Mouse (Mus musculus) neutrophil, adult 59 days (primary cell): ENCODE measurements around the gene Olfr1489. TPM values are rescaled to one million over a fixed set of nuclear protein-coding genes. Genes with fewer than 3 reads are reported as not detected.

ENCODE experiments used
- total RNA-seq, 2 experiments: library from RNA; stranded (reverse); gene quantifications; 1 replicate in 1 of 2; 2 replicates in 1 of 2; pipeline ENCODE4 v1.2.4; 2023

The Olfr1489 gene
- not detected for total RNA-seq

DNA sequence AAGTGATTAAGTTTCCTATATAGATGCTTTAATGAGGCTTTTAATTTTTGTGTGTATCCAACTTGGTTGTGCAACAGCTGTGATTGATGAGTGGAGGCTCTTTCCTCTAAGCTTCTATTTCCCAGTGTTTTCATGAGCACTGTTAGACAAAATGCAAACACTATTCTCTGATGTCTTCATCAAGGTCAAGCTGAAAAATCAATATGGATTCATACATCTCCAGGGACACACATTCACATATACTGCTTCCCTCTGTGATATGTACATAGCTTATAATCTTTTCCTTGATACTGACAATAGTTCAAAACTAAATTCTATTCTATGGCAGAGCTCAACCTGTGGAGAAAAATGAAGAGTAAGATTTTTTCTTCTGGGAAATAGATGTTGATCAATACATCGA lies at the start of gene Olfr1489:
Gene Olfr1489 (plus strand): TSS at position 301 of the 400 bp plus-strand sequence.

DNA sequence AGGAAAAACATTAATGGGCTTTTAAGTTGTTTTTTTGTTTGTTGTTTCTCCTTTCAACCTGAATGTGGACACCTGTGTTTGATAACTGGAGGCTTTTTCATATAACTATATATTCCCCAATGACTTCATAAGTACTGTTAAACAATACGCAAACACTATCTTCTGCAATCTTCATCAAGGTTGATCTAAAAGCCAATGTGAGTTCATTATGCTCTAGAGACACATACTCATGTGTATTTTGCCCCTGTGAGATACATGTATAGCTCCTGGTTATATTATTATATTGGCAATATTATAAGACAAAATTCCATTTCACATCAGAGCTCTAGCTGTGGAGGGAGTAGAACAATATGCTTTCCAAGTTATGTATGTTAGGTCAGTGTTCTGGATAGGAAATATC lies 48.2 kb upstream of the Olfr1489 start, which contains the start of gene Olfr1484:
Gene Olfr1484 (plus strand): TSS at position 301 of the 400 bp plus-strand sequence.

DNA sequence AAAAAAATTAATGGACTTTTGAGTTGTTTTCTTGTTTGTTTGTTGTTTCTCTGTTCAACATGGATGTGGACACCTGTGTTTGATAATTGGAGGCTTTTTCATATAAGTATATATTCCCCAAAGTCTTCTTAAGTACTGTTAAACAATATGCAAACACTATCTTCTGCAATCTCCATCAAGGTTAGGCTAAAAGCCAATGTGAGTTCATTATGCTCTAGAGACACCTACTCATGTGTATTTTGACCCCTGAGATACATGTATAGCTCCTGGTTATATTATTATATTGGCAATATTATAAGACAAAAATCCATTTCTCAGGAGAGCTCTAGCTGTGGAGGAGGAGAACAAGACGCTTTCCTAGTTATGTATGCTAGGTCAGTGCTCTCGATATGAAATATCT lies 14.3 kb upstream of the Olfr1489 start, which contains the start of gene Olfr1487:
Gene Olfr1487 (plus strand): TSS at position 301 of the 400 bp plus-strand sequence.

DNA sequence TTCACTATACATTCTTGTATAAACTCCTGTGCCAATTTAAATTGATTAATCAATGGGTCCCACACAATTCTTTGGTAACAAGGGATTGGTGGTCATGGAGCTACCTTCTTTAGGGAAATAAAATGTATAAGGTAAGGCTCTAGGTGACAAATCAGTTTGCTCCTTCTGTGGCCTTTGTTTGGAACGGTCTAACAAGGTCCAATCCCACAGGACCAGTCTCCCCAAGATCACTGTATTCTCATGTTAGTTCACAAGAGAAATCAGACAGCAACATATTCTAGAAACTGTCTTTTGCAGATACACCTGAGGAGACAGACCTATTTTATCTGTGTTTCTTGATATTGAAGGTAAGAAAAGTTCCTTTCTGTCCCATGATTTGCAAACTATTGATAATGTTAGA lies 19.4 kb downstream of the Olfr1489 start, which contains the start of gene Olfr1490:
Gene Olfr1490 (plus strand): TSS at position 301 of the 400 bp plus-strand sequence.

Other genes with a start within 250 kb of the Olfr1489 start
- not detected for gene Olfr1469, start 223.8 kb upstream of the Olfr1489 start, total RNA-seq
- gene Olfr1471, start 188.2 kb upstream of the Olfr1489 start, total RNA-seq: not detected
- gene Olfr1472, start 175.5 kb upstream of the Olfr1489 start, total RNA-seq: not detected
- not detected for gene Olfr1474, start 162.1 kb upstream of the Olfr1489 start, total RNA-seq
- not detected for gene Olfr1475, start 151.4 kb upstream of the Olfr1489 start, total RNA-seq
- not detected for gene Olfr1477, start 131.1 kb upstream of the Olfr1489 start, total RNA-seq
- not detected for gene Olfr1480, start 103.7 kb upstream of the Olfr1489 start, total RNA-seq
- gene Olfr1484, start 48.1 kb upstream of the Olfr1489 start, total RNA-seq: not detected
- not detected for gene Olfr1487, start 14.2 kb upstream of the Olfr1489 start, total RNA-seq
- not detected for gene Olfr1490, start 19.5 kb downstream of the Olfr1489 start, total RNA-seq
- gene Olfr1491, start 65.6 kb downstream of the Olfr1489 start, total RNA-seq: not detected
- not detected for gene Olfr1493-ps1, start 91.7 kb downstream of the Olfr1489 start, total RNA-seq
- gene Olfr1494, start 108.1 kb downstream of the Olfr1489 start, total RNA-seq: not detected
- not detected for gene Olfr1495, start 133.0 kb downstream of the Olfr1489 start, total RNA-seq
- gene Olfr1496, start 146.3 kb downstream of the Olfr1489 start, total RNA-seq: not detected
- gene Olfr1497, start 166.6 kb downstream of the Olfr1489 start, total RNA-seq: not detected
- not detected for gene Olfr1499, start 187.8 kb downstream of the Olfr1489 start, total RNA-seq
- not detected for gene Olfr1500, start 198.9 kb downstream of the Olfr1489 start, total RNA-seq
- not detected for gene Olfr1501, start 219.1 kb downstream of the Olfr1489 start, total RNA-seq
- gene Olfr1502, start 230.2 kb downstream of the Olfr1489 start, total RNA-seq: not detected